Mouse (Mus musculus): ENCODE data around the gene Slc17a3. TPM values are rescaled to one million over a fixed set of nuclear protein-coding genes. Genes with fewer than 3 reads are reported as not detected.

Gene Slc17a3
- total RNA-seq, 1 experiment from 2014 or later: not detected

Other genes with a start within 250 kb of the Slc17a3 start
- 51.7 and 72.2 TPM in 2 replicates for gene Hist1h2be, start 218.3 kb upstream of the Slc17a3 start, total RNA-seq (2017)
- 102 and 170 TPM in 2 replicates for gene Hist1h1e, start 216.9 kb upstream of the Slc17a3 start, total RNA-seq (2017)
- 45.3 and 83.9 TPM in 2 replicates for gene Hist1h2ac, start 155.5 kb upstream of the Slc17a3 start, total RNA-seq (2017)
- gene Hist1h2bc, start 155.2 kb upstream of the Slc17a3 start, total RNA-seq (2017): 109 and 180 TPM in 2 replicates
- gene Hist1h1t, start 143.6 kb upstream of the Slc17a3 start, total RNA-seq (2017): not detected in 2 replicates
- 140 and 291 TPM in 2 replicates for gene Hist1h4c, start 141.0 kb upstream of the Slc17a3 start, total RNA-seq (2017)
- 3.1 TPM in 2 replicates for gene Hfe, start 128.6 kb upstream of the Slc17a3 start, total RNA-seq (2017)
- 345 and 598 TPM in 2 replicates for gene Hist1h1c, start 100.6 kb upstream of the Slc17a3 start, total RNA-seq (2017)
- gene Hist1h3c, start 93.8 kb upstream of the Slc17a3 start, total RNA-seq (2017): 240 and 585 TPM in 2 replicates
- 2,012 and 2,201 TPM in 2 replicates for gene Hist1h2bb, start 92.7 kb upstream of the Slc17a3 start, total RNA-seq (2017)
- gene Hist1h2ab, start 88.3 kb upstream of the Slc17a3 start, total RNA-seq (2017): 1,198 and 1,437 TPM in 2 replicates
- gene Hist1h3b, start 87.2 kb upstream of the Slc17a3 start, total RNA-seq (2017): 224 and 348 TPM in 2 replicates
- 208 and 415 TPM in 2 replicates for gene Hist1h4b, start 82.4 kb upstream of the Slc17a3 start, total RNA-seq (2017)
- 237 and 336 TPM in 2 replicates for gene Hist1h4a, start 78.2 kb upstream of the Slc17a3 start, total RNA-seq (2017)
- gene Hist1h3a, start 77.0 kb upstream of the Slc17a3 start, total RNA-seq (2017): 207 and 294 TPM in 2 replicates
- 1,426 and 1,487 TPM in 2 replicates for gene Hist1h1a, start 75.8 kb upstream of the Slc17a3 start, total RNA-seq (2017)
- not detected in 2 replicates for gene Trim38, start 69.5 kb upstream of the Slc17a3 start, total RNA-seq (2017)
- not detected in 2 replicates for gene Slc17a2, start 32.4 kb upstream of the Slc17a3 start, total RNA-seq (2017)
- not detected in 2 replicates for gene Slc17a1, start 28.3 kb downstream of the Slc17a3 start, total RNA-seq (2017)
- not detected in 2 replicates for gene Slc17a4, start 75.6 kb downstream of the Slc17a3 start, total RNA-seq (2017)
- not detected in 2 replicates for gene Hist1h2ba, start 94.7 kb downstream of the Slc17a3 start, total RNA-seq (2017)
- not detected in 2 replicates for gene Hist1h2aa, start 95.0 kb downstream of the Slc17a3 start, total RNA-seq (2017)
- gene Scgn, start 151.8 kb downstream of the Slc17a3 start, total RNA-seq (2017): not detected in 2 replicates